Mouse (Mus musculus) spleen, adult 2 months (tissue): Measurements from ENCODE around the gene Crct1.

Experiments used
- CTCF ChIP-seq: fragments of 200-500 bp; IDR thresholded peaks from 2 replicates; pipeline ENCODE4 v1.5.1; 2011; ENCODE audit warnings: mild to moderate bottlenecking, inconsistent platforms; ENCODE audit not compliant: insufficient read depth, insufficient read length, insufficient replicate concordance; ENCODE audit errors: extremely low read depth
- POLR2A ChIP-seq: fragments of 200-500 bp; IDR thresholded peaks from 2 replicates; pipeline ENCODE4 v1.6.1; 2011; ENCODE audit warnings: low read depth, low read length, inconsistent platforms

DNA sequence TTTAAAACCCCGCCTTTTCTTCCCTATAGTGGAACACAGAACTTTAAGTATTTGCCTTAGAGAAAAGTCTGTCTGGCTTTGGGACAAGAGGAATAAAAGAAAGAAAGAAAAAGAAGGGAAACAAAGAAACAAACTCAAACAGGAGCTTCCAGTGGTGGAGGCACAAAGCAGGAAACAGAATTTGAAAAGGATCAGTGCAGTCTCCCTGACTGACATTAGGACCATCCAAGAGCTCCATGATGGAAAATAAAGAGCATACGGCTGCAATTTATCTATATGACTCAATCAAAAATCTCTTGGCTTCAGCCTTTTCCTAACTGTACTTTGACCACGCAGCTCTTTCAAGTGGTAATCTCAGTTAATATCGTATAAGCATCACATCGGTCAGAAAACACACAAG is 616 bp downstream of the Crct1 start:
- TF ChIP-seq CTCF (no peak), POLR2A (no peak)
